Mouse (Mus musculus): Measurements from ENCODE around the gene Gm49398.
A peak's percentile ranks its signal among the peaks of the same experiment; 100 is the strongest.

Gm49398 gene

GRCm38 (mm10) chr13:61288739-61289138, at the start of gene Gm49398:
TSS of gene Gm49398 (minus strand) at chr13:61288839.
- DNase-seq (ENCODE audit: low read depth, low spot score): no peak

GRCm38 (mm10) chr13:61255258-61255657, 33.4 kb downstream of the Gm49398 start, which contains the start of gene Cts8:
TSS of gene Cts8 (minus strand) at chr13:61255358.
- DNase-seq (ENCODE audit: low read depth, low spot score): no peak

- peak; percentile 24 for DNase-seq (ENCODE audit: low read depth, low spot score)
Measured at GRCm38 (mm10) chr13:61241076-61241947, 47.3 kb downstream of the Gm49398 start.

GRCm38 (mm10) chr13:61203310-61203709, 85.3 kb downstream of the Gm49398 start, which contains the start of gene Cts6:
TSS of gene Cts6 (minus strand) at chr13:61203410.
- DNase-seq (ENCODE audit: low read depth, low spot score): no peak

Data from embryo, embryonic 11.5 days (tissue).